Mouse (Mus musculus) small intestine, adult 10 weeks (tissue): ENCODE results near the gene Hspb9. TPM values are rescaled to one million over a fixed set of nuclear protein-coding genes. Genes with fewer than 3 reads are reported as not detected.

Experiments used
- polyA plus RNA-seq: library from polyadenylated mRNA; stranded (reverse); fragments of 350-450 nt; fragmentation: Illumina TruSeq; extraction: RNeasy Lipid Tissue Mini Kit (QIAGEN cat#74804); gene quantifications from one replicate; pipeline ENCODE4 v1.2.3, GENCODE M21; 2014; ENCODE audit warnings: low replicate concordance

Gene Hspb9
- not detected for polyA plus RNA-seq

DNA sequence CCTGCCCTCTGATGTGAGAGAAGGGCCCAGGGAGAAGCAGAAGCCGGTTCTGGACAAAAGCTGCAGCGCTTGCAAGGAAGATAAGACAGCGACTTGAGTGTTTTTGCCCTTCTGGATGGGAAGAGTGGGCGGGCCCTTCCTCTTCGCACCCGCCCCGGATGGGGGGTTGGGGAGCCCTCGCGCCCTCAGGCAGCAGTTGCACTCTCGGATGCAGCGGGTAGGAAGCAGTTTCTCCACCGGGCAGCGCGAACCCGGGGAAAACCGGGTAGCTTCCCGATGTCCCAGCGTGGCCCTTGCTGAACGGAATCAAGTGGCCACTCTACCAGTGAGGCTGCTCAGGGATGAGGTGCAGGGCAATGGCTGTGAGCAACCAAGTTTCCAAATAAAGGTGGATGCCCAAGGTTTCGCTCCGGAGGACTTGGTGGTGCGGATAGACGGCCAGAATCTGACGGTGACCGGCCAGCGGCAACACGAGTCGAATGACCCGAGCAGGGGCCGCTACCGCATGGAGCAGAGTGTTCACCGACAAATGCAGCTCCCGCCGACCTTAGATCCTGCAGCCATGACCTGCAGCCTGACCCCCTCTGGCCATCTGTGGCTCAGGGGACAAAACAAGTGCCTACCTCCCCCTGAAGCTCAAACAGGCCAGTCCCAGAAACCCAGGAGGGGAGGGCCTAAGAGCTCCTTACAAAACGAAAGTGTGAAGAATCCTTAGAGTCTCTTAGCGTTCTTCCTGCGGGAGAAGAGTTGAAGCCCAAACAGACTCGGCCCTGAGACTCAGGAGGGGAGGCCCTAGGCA, at the start of gene Hspb9:
Gene Hspb9 (plus strand): TSS at position 116 of the 799 bp plus-strand sequence.

DNA sequence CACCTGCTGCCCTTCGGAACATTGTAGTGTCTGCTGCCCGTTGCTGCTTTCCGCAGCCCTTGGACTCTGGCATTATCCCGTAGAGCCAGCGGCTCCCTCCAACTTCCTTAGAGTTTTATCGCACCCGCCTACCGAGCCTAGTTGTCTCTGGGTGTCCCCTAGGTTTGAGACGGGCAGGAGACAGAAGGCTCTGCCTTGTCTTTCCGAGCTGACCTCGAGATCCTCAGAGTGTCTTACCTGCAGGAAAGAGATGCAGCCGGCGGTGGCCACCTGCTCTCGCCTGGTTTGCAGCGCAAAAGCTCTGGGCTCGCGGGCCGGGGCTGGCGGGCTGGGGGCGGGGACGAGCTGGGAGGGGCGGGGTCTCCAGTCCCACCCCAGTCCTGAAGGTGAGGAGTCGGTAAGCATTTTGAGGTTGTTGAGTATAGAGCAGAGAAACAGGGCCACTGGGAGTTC, 21.5 kb upstream of the Hspb9 start, which contains the start of gene Zfp385c:
Gene Zfp385c (minus strand): TSS at position 292 of the 453 bp plus-strand sequence.

DNA sequence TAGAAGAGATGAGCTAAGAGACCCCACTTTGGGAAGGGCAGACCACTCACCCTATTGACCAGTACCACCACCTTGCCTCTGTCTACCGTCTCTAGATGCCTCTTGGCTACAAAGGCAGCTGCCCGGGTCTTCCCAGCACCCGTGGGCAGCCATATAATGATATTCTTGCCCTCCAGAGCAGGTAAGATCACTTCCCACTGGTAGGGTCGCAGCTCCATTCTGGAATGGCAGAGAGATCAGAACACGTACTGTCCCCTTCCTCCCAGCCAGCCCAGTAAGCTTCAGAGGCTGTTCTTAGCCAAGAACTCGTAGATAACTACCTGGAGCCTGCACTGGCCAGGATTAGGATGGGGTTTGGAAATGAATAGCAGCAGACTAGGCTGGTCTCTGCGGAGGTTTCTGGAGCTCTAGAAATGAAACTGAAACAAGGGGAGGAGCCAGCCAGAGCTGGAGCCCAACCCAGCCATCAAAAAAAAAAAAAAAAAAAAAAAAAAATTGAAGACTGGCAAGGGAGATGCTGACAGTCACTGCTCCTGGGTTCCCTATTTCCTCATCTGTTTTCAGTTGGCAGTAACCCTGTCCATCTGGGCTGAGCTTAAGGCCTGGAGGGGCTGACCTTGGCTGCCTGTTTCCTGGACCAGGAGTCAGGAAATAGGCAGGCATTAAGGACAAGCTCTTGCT, 9.7 kb upstream of the Hspb9 start, which contains the start of gene Dhx58:
Gene Dhx58 (minus strand): TSS at position 421 of the 681 bp plus-strand sequence.

DNA sequence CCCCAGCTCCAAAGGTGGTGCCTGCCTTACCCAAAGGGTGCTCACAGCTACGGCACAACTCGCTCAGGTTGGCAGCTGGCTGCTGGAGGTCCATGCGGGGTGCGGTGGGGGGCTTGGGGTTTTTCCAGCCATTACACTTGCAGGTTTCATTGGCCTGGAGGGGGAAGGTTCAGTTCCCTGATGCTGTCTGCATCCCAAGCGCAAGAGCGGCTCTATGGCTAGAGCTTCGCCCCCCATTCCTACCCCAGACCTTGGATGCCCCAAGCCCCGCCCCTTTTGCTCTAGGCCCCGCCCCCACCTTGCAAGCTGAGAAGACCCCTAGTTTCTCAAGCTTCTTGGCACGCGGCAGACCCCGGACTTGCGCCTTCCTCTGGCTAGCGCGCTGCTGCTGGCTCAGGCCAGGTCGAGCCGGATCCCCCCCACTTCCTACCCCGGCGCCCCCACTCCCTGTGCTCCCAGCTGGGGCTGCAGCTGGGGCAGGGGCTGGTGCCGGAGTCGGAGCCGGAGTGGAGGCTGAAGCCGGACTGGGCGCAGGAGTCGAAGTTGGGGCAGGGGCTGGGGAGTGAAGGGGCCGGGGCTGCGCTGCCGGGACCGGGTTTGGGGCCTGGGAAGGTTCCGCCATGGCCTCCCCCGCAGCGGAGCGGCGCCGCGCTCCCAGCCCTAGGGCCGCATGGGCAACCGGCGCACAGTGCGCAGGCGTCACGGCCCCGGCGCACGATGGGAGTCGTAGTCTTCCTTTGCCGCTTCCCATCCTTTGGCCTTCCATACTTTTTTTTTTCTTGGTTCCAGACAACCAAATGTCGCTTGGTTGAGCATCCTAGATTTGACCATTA, 1.7 kb upstream of the Hspb9 start, which contains the start of gene Kat2a:
Gene Kat2a (minus strand): TSS at position 683 of the 833 bp plus-strand sequence.

DNA sequence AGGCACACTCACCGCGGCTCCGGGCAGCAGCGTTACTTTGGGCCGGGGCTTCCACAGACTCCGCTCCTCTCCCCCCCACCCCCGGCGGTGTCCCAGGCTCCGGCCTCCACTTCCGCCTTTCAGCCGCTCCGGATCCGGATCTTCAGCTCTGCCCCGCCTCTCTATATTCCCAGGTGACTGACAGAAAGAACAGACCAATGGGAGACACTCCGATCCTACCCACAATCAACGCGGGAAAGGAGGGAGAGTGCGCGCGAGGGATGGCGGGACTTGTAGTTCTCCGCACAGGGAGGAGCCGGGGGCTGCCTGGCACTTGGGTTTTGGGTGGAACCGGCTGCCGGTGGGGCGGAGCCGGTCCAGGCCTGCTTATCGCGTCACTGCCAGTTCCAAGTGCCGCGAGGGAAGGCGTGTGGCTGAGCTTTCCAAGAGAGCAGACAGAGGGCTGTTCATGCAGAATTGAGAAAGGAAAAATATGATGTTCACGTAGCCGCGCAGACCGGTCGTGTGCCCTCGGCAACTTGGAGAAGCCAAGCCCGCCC, 24.5 kb downstream of the Hspb9 start, which contains the start of gene Rab5c:
Gene Rab5c (minus strand): TSS at position 150 of the 539 bp plus-strand sequence.

DNA sequence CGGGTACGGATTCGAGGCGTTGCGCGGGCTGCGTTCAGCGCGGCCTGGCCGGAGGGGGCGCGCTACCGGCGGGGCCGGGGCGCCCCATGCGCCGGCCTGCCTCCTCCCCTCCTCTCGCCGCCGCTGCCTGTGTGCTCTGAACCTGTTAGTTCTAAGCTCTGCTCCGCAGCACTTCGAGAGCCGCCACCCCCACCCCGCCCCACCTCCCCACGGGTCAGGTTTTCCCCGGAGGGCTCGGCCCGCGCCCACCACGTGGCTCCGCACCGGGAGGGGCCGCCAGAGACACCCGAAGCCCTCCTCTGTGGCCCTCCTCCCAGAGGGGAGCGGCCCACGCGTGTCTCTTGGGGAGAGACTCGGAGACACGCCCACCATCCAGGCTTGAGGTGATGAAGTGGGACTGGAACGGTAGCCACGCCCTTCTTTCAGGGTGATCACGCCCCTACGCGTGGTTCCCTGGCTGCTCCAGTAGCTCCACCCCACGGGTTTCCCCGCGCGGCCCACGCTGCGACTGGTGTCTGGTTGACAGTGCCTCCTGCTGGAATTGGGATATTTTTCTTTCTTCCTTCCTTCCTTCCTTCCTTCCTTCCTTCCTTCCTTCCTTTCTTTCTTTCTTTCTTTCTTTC, 46.1 kb downstream of the Hspb9 start, which contains the start of gene Kcnh4:
Gene Kcnh4 (minus strand): TSS at position 332 of the 623 bp plus-strand sequence.

DNA sequence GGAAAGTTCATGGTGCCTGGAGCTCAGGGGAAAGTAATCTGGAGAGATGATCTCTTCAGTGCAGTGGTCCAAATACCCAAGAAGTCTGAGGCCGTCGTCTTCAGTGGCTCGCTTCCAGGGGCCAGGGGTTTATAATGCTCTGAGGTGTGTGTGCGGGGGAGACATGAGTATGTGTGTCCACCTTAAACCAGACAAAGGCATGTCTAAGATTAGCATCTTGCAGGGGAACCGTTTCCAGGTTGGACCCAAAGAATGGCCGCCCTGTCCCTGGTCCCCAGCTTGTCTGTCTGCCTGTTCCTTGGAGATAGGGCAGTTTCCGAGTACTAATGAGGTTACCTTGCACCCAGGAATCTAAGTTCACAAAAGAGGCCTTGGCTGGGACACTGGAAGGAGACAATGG, 49.2 kb downstream of the Hspb9 start, which contains the start of gene Hcrt:
Gene Hcrt (minus strand): TSS at position 101 of the 400 bp plus-strand sequence.

Other genes with a start within 250 kb of the Hspb9 start
- 2.3 TPM for gene Klhl11, start 241.1 kb upstream of the Hspb9 start, polyA plus RNA-seq
- gene Acly, start 185.8 kb upstream of the Hspb9 start, polyA plus RNA-seq, result 28.1 TPM
- gene Ttc25, start 168.2 kb upstream of the Hspb9 start, polyA plus RNA-seq, result not detected
- gene Cnp, start 138.9 kb upstream of the Hspb9 start, polyA plus RNA-seq, result 3.5 TPM
- gene Nkiras2, start 94.6 kb upstream of the Hspb9 start, polyA plus RNA-seq, result 2.9 TPM
- 243 TPM for gene Dnajc7, start 93.7 kb upstream of the Hspb9 start, polyA plus RNA-seq
- not detected for gene Zfp385c, start 21.4 kb upstream of the Hspb9 start, polyA plus RNA-seq
- 0.45 TPM for gene Dhx58, start 9.6 kb upstream of the Hspb9 start, polyA plus RNA-seq
- 0.48 TPM for gene Kat2a, start 1.4 kb upstream of the Hspb9 start, polyA plus RNA-seq
- 45.0 TPM for gene Rab5c, start 24.4 kb downstream of the Hspb9 start, polyA plus RNA-seq
- not detected for gene Kcnh4, start 46.1 kb downstream of the Hspb9 start, polyA plus RNA-seq
- not detected for gene Hcrt, start 49.1 kb downstream of the Hspb9 start, polyA plus RNA-seq
- 1.7 TPM for gene Ghdc, start 57.1 kb downstream of the Hspb9 start, polyA plus RNA-seq
- 2.1 TPM for gene Stat5b, start 136.9 kb downstream of the Hspb9 start, polyA plus RNA-seq
- gene Stat5a, start 145.5 kb downstream of the Hspb9 start, polyA plus RNA-seq, result 1.2 TPM
- gene Stat3, start 225.7 kb downstream of the Hspb9 start, polyA plus RNA-seq, result 18.7 TPM